ENCODE assay signal across 17 mouse cellular contexts in genomic region chr11:86575632-86576378, GRCm38 (mm10). TPM values are rescaled to one million over a fixed set of nuclear protein-coding genes. Genes with fewer than 3 reads are reported as not detected.
DNase-seq lines count a peak whose midpoint lies in the region; ATAC-seq and TF ChIP-seq lines count a peak whose summit lies in the region.
"Had no signal": no experiment of that assay in that cellular context is flagged by ENCODE, and none has a peak within 500 bp of the region (broad histone marks: within the 10 kb centered on the region; RNA-seq: fewer than 3 reads in every experiment).

No protein-coding gene starts in this region.

- no peak for ATAC-seq in kidney, embryonic 15.5 days (replicated peaks; ENCODE audit: low FRiP score)
- no peak for ATAC-seq in embryonic facial prominence, embryonic 14.5 days (ENCODE audit: low read depth)
- ATAC-seq in inflammation-experienced regulatory T-cells, adult 6 months, result no peak
- ATAC-seq: activated CD4-positive, CD25-positive, alpha-beta regulatory T cell, adult 4 months; forebrain, postnatal 0 days had no signal

- peak overlapping the region; percentile 75 for H3K27ac ChIP-seq in kidney, embryonic 15.5 days
- H3K27ac ChIP-seq in CH12.LX (ENCODE audit: insufficient read depth, low read depth) (peak overlapping the region; percentile 91), macrophage (peak overlapping the region; percentile 99)
- no peak overlapping the region for H3K27ac ChIP-seq in embryonic facial prominence, embryonic 14.5 days (replicated peaks; ENCODE audit: low read depth, low read length)
- H3K27ac ChIP-seq: embryonic facial prominence, embryonic 12.5 days; liver, embryonic 13.5 days; midbrain, embryonic 10.5 days had no signal

- no peak overlapping the region for H3K4me2 ChIP-seq in kidney, embryonic 15.5 days
- H3K4me2 ChIP-seq in CH12.LX (ENCODE audit: insufficient read depth, low read depth, poor library complexity, severe bottlenecking), result peak overlapping the region; percentile 34; the same call in 1 of the 2 replicates
- no peak overlapping the region for H3K4me2 ChIP-seq in embryonic facial prominence, embryonic 14.5 days (ENCODE audit: low read depth, low read length)
- H3K4me2 ChIP-seq: embryonic facial prominence, embryonic 12.5 days; liver, embryonic 13.5 days had no signal

- TF ChIP-seq CTCF in CH12.LX (conservative IDR thresholded peaks at IDR 0.05 in 1 of 2, IDR thresholded peaks at IDR 0.05 in 1 of 2; ENCODE audit: low read depth in 2 of 2, low read length in 2 of 2), result no peak

- no peaks in the 10 kb centered on the region for H3K27me3 ChIP-seq in kidney, embryonic 15.5 days
- H3K27me3 ChIP-seq in CH12.LX (replicated peaks), result no peaks in the 10 kb centered on the region
- no peaks in the 10 kb centered on the region for H3K27me3 ChIP-seq in embryonic facial prominence, embryonic 14.5 days (replicated peaks; ENCODE audit: control insufficient read depth, insufficient read depth, low read length)
- H3K27me3 ChIP-seq: embryonic facial prominence, embryonic 12.5 days; liver, embryonic 13.5 days had no signal

- TF ChIP-seq RAD21 in CH12.LX (IDR thresholded peaks at IDR 0.05; ENCODE audit: low read depth, low read length), result no peak

- no peak overlapping the region for H3K4me3 ChIP-seq in kidney, embryonic 15.5 days (replicated peaks)
- H3K4me3 ChIP-seq in CH12.LX (replicated peaks in 1 of 3; ENCODE audit: low read depth in 2 of 3, low read length in 2 of 3, poor library complexity in 1 of 3), result peak overlapping the region in 1 of 3 experiments; percentile 1
- H3K4me3 ChIP-seq in embryonic facial prominence, embryonic 14.5 days (ENCODE audit: low read depth, low read length), result no peak overlapping the region
- no peak overlapping the region for H3K4me3 ChIP-seq in macrophage (ENCODE audit: inconsistent target)
- H3K4me3 ChIP-seq: embryonic facial prominence, embryonic 12.5 days; liver, embryonic 13.5 days; midbrain, embryonic 10.5 days had no signal

- in situ Hi-C loops in CH12.LX (cut with MboI; ENCODE audit: low pct_ligation_motif_present, low pct_unique_long_range_greater_than_20kb, low sequenced_read_pairs), result loop anchor here (5.0 to 10.0 kb wide), 2 partner anchors 76 to 429 kb away; no protein-coding TSS in a partner anchor

- H3K4me1 ChIP-seq in kidney, embryonic 15.5 days, result peaks cover 60% of the 10 kb centered on the region
- H3K4me1 ChIP-seq in CH12.LX (ENCODE audit: control insufficient read depth in 1 of 2, insufficient read depth in 2 of 2), result peaks cover 45 to 92% of the 10 kb centered on the region in 2 experiments
- H3K4me1 ChIP-seq in embryonic facial prominence, embryonic 14.5 days (ENCODE audit: control insufficient read depth, insufficient read depth, low read length), result peaks cover 22% of the 10 kb centered on the region

- H3K9ac ChIP-seq in kidney, embryonic 15.5 days, result no peak overlapping the region
- H3K9ac ChIP-seq in CH12.LX (ENCODE audit: insufficient read depth, low read depth), result peak overlapping the region; percentile 6
- H3K9ac ChIP-seq in embryonic facial prominence, embryonic 14.5 days (ENCODE audit: low read depth, low read length), result no peak overlapping the region
- H3K9ac ChIP-seq: embryonic facial prominence, embryonic 12.5 days; forebrain, postnatal 0 days; liver, embryonic 13.5 days had no signal

- dilution Hi-C loops in CH12.LX (cut with MboI; ENCODE audit: extremely low pct_ligation_motif_present, extremely low pct_unique_long_range_greater_than_20kb, low sequenced_read_pairs), result no loop called here

- peak; percentile 77 for TF ChIP-seq EP300 in CH12.LX (IDR thresholded peaks at IDR 0.05; ENCODE audit: low read length)

- no peaks in the 10 kb centered on the region for H3K9me3 ChIP-seq in kidney, embryonic 15.5 days (replicated peaks)
- no peaks in the 10 kb centered on the region for H3K9me3 ChIP-seq in CH12.LX (replicated peaks; ENCODE audit: low read length)
- H3K9me3 ChIP-seq in embryonic facial prominence, embryonic 14.5 days (ENCODE audit: control insufficient read depth, low read length), result no peaks in the 10 kb centered on the region
- H3K9me3 ChIP-seq: embryonic facial prominence, embryonic 12.5 days; liver, embryonic 13.5 days; midbrain, embryonic 10.5 days had no signal

- 82% methylated on average over 7 of the region's 7 CpGs for WGBS in kidney, embryonic 15.5 days
- WGBS in embryonic facial prominence, embryonic 14.5 days, result 87% methylated on average over 7 of the region's 7 CpGs
- WGBS in macrophage (ENCODE audit: missing documents), result 96% methylated on average over 7 of the region's 7 CpGs

- DNase-seq in kidney, postnatal 25 days, result no peak
- DNase-seq in CH12.LX (ENCODE audit: extremely low read depth), result no peak
- DNase-seq in embryonic facial prominence, embryonic 14.5 days (ENCODE audit: low spot score), result peak; percentile 29
- DNase-seq in adipocyte (ENCODE audit: low spot score), result no peak
- DNase-seq in neural tube, embryonic 10.5 days (ENCODE audit: extremely low spot score, low spot score), result no peak
- DNase-seq: cerebellum, adult 9-11 months; forebrain, postnatal 0 days; heart, postnatal 36 days; kidney, postnatal 10 days; liver, embryonic 13.5 days; thymus, postnatal 36 days had no signal

- no peaks in the 10 kb centered on the region for H3K36me3 ChIP-seq in kidney, embryonic 15.5 days
- H3K36me3 ChIP-seq in CH12.LX (replicated peaks in 1 of 2; ENCODE audit: control insufficient read depth in 1 of 2, insufficient read depth in 1 of 2, low read length in 1 of 2), result no peaks in the 10 kb centered on the region
- H3K36me3 ChIP-seq in embryonic facial prominence, embryonic 14.5 days (ENCODE audit: control insufficient read depth, insufficient read depth, low read length), result no peaks in the 10 kb centered on the region
- no peaks in the 10 kb centered on the region for H3K36me3 ChIP-seq in macrophage (ENCODE audit: inconsistent target)
- H3K36me3 ChIP-seq: embryonic facial prominence, embryonic 12.5 days; liver, embryonic 13.5 days; midbrain, embryonic 10.5 days had no signal

- no peaks in the 10 kb centered on the region for H3K79me2 ChIP-seq in CH12.LX (replicated peaks; ENCODE audit: control insufficient read depth, extremely low read depth, insufficient read depth, poor library complexity, severe bottlenecking)
- no peaks in the 10 kb centered on the region for H3K79me2 ChIP-seq in macrophage (ENCODE audit: inconsistent target)

- TF ChIP-seq POLR2A in CH12.LX (IDR thresholded peaks at IDR 0.05; ENCODE audit: low read depth, low read length), result no peak; the same call in 1 of the 2 replicates

TF ChIP-seq in CH12.LX, 34 proteins besides CTCF, POLR2A, EP300 and RAD21 (continues in another document):
- TF ChIP-seq MAFK (IDR thresholded peaks at IDR 0.05; ENCODE audit: insufficient replicate concordance, low read length), result no peak
- no peak for TF ChIP-seq NELFE (IDR thresholded peaks at IDR 0.05; ENCODE audit: low read depth, low read length)
- no peak for TF ChIP-seq KAT2A (IDR thresholded peaks at IDR 0.05; ENCODE audit: insufficient replicate concordance, low read length)
- peak; percentile 74; the same call in 1 of the 2 replicates for TF ChIP-seq TCF12 (IDR thresholded peaks at IDR 0.05; ENCODE audit: low read depth, low read length)
- peak; percentile 67 for TF ChIP-seq BHLHE40 (IDR thresholded peaks at IDR 0.05; ENCODE audit: low read depth, low read length)
- no peak for TF ChIP-seq SMC3 (IDR thresholded peaks at IDR 0.05; ENCODE audit: low read depth, low read length)
- no peak for TF ChIP-seq HCFC1 (IDR thresholded peaks at IDR 0.05; ENCODE audit: low read depth, low read length)
- TF ChIP-seq MAZ (IDR thresholded peaks at IDR 0.05; ENCODE audit: low read depth, low read length), result no peak
- no peak for TF ChIP-seq GABPA (IDR thresholded peaks at IDR 0.05; ENCODE audit: insufficient replicate concordance, low read depth, low read length)
- TF ChIP-seq RCOR1 (conservative IDR thresholded peaks at IDR 0.05; ENCODE audit: low read depth, low read length), result no peak
- TF ChIP-seq PAX5 (IDR thresholded peaks at IDR 0.05; ENCODE audit: low read length), result no peak
- TF ChIP-seq MAX (IDR thresholded peaks at IDR 0.05; ENCODE audit: low read length), result no peak
- TF ChIP-seq ZC3H11A (IDR thresholded peaks at IDR 0.05; ENCODE audit: low read depth, low read length), result no peak
- no peak for TF ChIP-seq UBTF (IDR thresholded peaks at IDR 0.05; ENCODE audit: low read depth, low read length)
- no peak for TF ChIP-seq MXI1 (IDR thresholded peaks at IDR 0.05; ENCODE audit: low read depth, low read length)
- peak; percentile 92 for TF ChIP-seq CHD2 (IDR thresholded peaks at IDR 0.05; ENCODE audit: low read length)
- no peak for TF ChIP-seq ZKSCAN1 (IDR thresholded peaks at IDR 0.05; ENCODE audit: borderline replicate concordance, low read depth, low read length)

RNA-seq across cellular contexts. Expression of gene Tubd1, which starts 31.0 kb away (rescaled TPM):
- polyA plus RNA-seq in kidney, embryonic 15.5 days (2015; fragmentation: Nextera tagmentation; extraction: Ambion mirVana), result 10.3 and 10.5 TPM in 2 replicates
- total RNA-seq in CH12.LX (2012; rRNA removed) (11.9 and 14.3 TPM in 2 replicates), CH12.LX (2014; rRNA removed) (9.7 and 9.8 TPM in 2 replicates)
- polyA plus RNA-seq in CH12.LX (2012; ENCODE audit: insufficient read length, low read depth) (12.6 and 13.4 TPM in 2 replicates), macrophage (2018) (4.1 to 5.8 TPM (median 4.5 TPM) in 3 replicates)
- polyA plus RNA-seq in embryonic facial prominence, embryonic 14.5 days (2014; fragmentation: Nextera tagmentation; extraction: Ambion mirVana), result 10.8 and 12.7 TPM in 2 replicates
- 10 to 100 TPM in 4 of 26 experiments, 1 to 10 TPM in 21, under 1 TPM in 1; 0.94 to 14.1 (median 6.1) TPM for total RNA-seq in macrophage (2018; cell fraction: chromatin; rRNA removed)
- 1 to 10 TPM; 1.9 to 6.5 (median 5.2) TPM for total RNA-seq in macrophage (2018; cell fraction: cytosol; rRNA removed)
- total RNA-seq in macrophage (2018; cell fraction: nucleus; rRNA removed), result 10 to 100 TPM in 3 of 26 experiments, 1 to 10 TPM in 22, under 1 TPM in 1; 0.81 to 13.4 (median 6.3) TPM
- 1 to 10 TPM; 4.8 to 8.2 (median 5.6) TPM for polyA plus RNA-seq in inflammation-experienced regulatory T-cells, adult 6 months (2017; shearing (Covaris generic))

RNA-seq across cellular contexts. Expression of gene Rps6kb1, which starts 31.2 kb away (rescaled TPM):
- polyA plus RNA-seq in kidney, embryonic 15.5 days (2015; fragmentation: Nextera tagmentation; extraction: Ambion mirVana), result 60.9 and 70.7 TPM in 2 replicates
- 45.2 and 56.7 TPM in 2 replicates for total RNA-seq in CH12.LX (2012; rRNA removed)
- total RNA-seq in CH12.LX (2014; rRNA removed), result 76.9 and 79.9 TPM in 2 replicates
- 110 and 152 TPM in 2 replicates for polyA plus RNA-seq in CH12.LX (2012; ENCODE audit: insufficient read length, low read depth)
- 60.5 and 66.1 TPM in 2 replicates for polyA plus RNA-seq in embryonic facial prominence, embryonic 14.5 days (2014; fragmentation: Nextera tagmentation; extraction: Ambion mirVana)
- total RNA-seq in macrophage (2018; cell fraction: chromatin; rRNA removed), result 10 to 100 TPM; 43.2 to 98.0 (median 75.0) TPM
- total RNA-seq in macrophage (2018; cell fraction: cytosol; rRNA removed), result 10 to 100 TPM; 10.8 to 18.2 (median 14.3) TPM
- total RNA-seq in macrophage (2018; cell fraction: nucleus; rRNA removed), result 10 to 100 TPM; 24.2 to 94.2 (median 46.2) TPM
- polyA plus RNA-seq in macrophage (2018), result 14.6 to 22.7 TPM (median 16.3 TPM) in 3 replicates
- polyA plus RNA-seq in inflammation-experienced regulatory T-cells, adult 6 months (2017; shearing (Covaris generic)), result 10 to 100 TPM; 56.3 to 59.1 (median 57.3) TPM
